Mouse (Mus musculus): Measurements from ENCODE around the gene Pknox2.

Gene Pknox2

GRCm38 (mm10) chr9:37147359-37147685, at the start of gene Pknox2:
Pknox2 (minus strand) TSS chr9:37147407.
- DNase-seq (ENCODE audit: low read depth, low spot score), result peak; percentile 86

- no peak for DNase-seq (ENCODE audit: low read depth, low spot score)
Measured at GRCm38 (mm10) chr9:37188024-37188423, 40.8 kb upstream of the Pknox2 start.

- no peak for DNase-seq (ENCODE audit: low read depth, low spot score)
Measured at GRCm38 (mm10) chr9:37187407-37187806, 40.2 kb upstream of the Pknox2 start.

- no peak for DNase-seq (ENCODE audit: low read depth, low spot score)
Measured at GRCm38 (mm10) chr9:37183176-37183575, 36.0 kb upstream of the Pknox2 start.

GRCm38 (mm10) chr9:37181596-37181995, 34.4 kb upstream of the Pknox2 start:
- no peak for DNase-seq (ENCODE audit: low read depth, low spot score)

GRCm38 (mm10) chr9:37179596-37179995, 32.4 kb upstream of the Pknox2 start:
- no peak for DNase-seq (ENCODE audit: low read depth, low spot score)

GRCm38 (mm10) chr9:37178911-37179310, 31.7 kb upstream of the Pknox2 start:
- DNase-seq (ENCODE audit: low read depth, low spot score), result no peak

GRCm38 (mm10) chr9:37177551-37177950, 30.3 kb upstream of the Pknox2 start:
- DNase-seq (ENCODE audit: low read depth, low spot score), result peak; percentile 39

GRCm38 (mm10) chr9:37177107-37177506, 29.9 kb upstream of the Pknox2 start:
- DNase-seq (ENCODE audit: low read depth, low spot score), result peak; percentile 90

- DNase-seq (ENCODE audit: low read depth, low spot score), result no peak
Measured at GRCm38 (mm10) chr9:37176002-37176401, 28.8 kb upstream of the Pknox2 start.

GRCm38 (mm10) chr9:37173376-37173775, 26.2 kb upstream of the Pknox2 start:
- no peak for DNase-seq (ENCODE audit: low read depth, low spot score)

- DNase-seq (ENCODE audit: low read depth, low spot score), result peak; percentile 64
Measured at GRCm38 (mm10) chr9:37166899-37167298, 19.7 kb upstream of the Pknox2 start.

- no peak for DNase-seq (ENCODE audit: low read depth, low spot score)
Measured at GRCm38 (mm10) chr9:37160686-37161085, 13.5 kb upstream of the Pknox2 start.

- no peak for DNase-seq (ENCODE audit: low read depth, low spot score)
Measured at GRCm38 (mm10) chr9:37147886-37148285, 679 bp upstream of the Pknox2 start.

- peak; percentile 82 for DNase-seq (ENCODE audit: low read depth, low spot score)
Measured at GRCm38 (mm10) chr9:37146603-37147358, 426 bp downstream of the Pknox2 start.

GRCm38 (mm10) chr9:37146353-37146602, 929 bp downstream of the Pknox2 start:
- DNase-seq (ENCODE audit: low read depth, low spot score), result no peak

- peak; percentile 60 for DNase-seq (ENCODE audit: low read depth, low spot score)
Measured at GRCm38 (mm10) chr9:37145616-37146352, 1.4 kb downstream of the Pknox2 start.

GRCm38 (mm10) chr9:37145151-37145615, 2.0 kb downstream of the Pknox2 start:
- peak; percentile 49 for DNase-seq (ENCODE audit: low read depth, low spot score)

GRCm38 (mm10) chr9:37144696-37145095, 2.5 kb downstream of the Pknox2 start:
- DNase-seq (ENCODE audit: low read depth, low spot score), result peak; percentile 13

- peak; percentile 81 for DNase-seq (ENCODE audit: low read depth, low spot score)
Measured at GRCm38 (mm10) chr9:37144251-37144650, 3.0 kb downstream of the Pknox2 start.

- no peak for DNase-seq (ENCODE audit: low read depth, low spot score)
Measured at GRCm38 (mm10) chr9:37143046-37143931, 3.9 kb downstream of the Pknox2 start.

GRCm38 (mm10) chr9:37142107-37142506, 5.1 kb downstream of the Pknox2 start:
- no peak for DNase-seq (ENCODE audit: low read depth, low spot score)

All from ZHBTc4 (cell line).